Mouse (Mus musculus) liver, postnatal 0 days (tissue): ENCODE results near the gene Dnaja3.

Experiments used
- CTCF ChIP-seq: sonication (generic); IDR thresholded peaks from 2 replicates; pipeline ENCODE4 v1.5.1; 2016; ENCODE audit warnings: antibody characterized with exemption, low read depth
- EP300 ChIP-seq: IDR thresholded peaks from 2 replicates; pipeline ENCODE4 v1.6.1; 2016; ENCODE audit warnings: antibody characterized with exemption, low read depth, mild to moderate bottlenecking

DNA sequence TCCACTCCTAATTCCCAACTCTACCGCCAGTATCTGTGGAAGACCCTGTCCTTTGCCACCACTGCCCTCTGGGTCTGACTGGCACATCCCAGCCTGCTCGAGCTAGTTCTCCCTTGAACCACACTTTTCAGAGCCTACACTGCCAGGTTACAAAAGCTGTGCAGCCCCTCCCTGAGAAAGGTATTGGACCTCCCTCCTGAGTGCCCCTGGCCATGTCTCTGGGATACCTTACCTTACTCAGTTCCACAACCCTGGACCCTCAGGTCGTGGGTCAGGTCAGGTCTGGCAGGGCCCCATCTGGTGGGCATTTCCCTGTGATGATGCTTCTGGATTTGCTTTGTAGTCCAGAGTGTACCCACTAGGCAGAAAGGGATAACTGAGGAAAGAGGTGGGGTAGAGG lies 40.2 kb upstream of the Dnaja3 start:
- no peak for TF ChIP-seq EP300
- TF ChIP-seq CTCF, result no peak
